Mouse (Mus musculus) stomach, postnatal 0 days (tissue): ENCODE data around the gene Rad54l. TPM values are rescaled to one million over a fixed set of nuclear protein-coding genes. Genes with fewer than 3 reads are reported as not detected.
A peak's percentile ranks its signal among the peaks of the same experiment; 100 is the strongest.

Experiments used
- ATAC-seq: fragments of 200-750 bp; cut with Nextera tagmentation; 2 replicates; pipeline ENCODE4 v1.8.0; 2017; ENCODE audit not compliant: low FRiP score, low TSS enrichment
- DNase-seq: peaks from one replicate; pipeline ENCODE4 v3.0.0-alpha.2; 2016; ENCODE audit warnings: low spot score
- H3K27ac ChIP-seq: fragments of 300-500 bp; sonication (generic); replicated peaks from 2 replicates; pipeline ENCODE4 v1.5.1; 2014; ENCODE audit warnings: mild to moderate bottlenecking, control low read depth
- H3K27me3 ChIP-seq: fragments of 300-500 bp; sonication (generic); 2 replicates; pipeline ENCODE4 v1.6.1; 2014; ENCODE audit warnings: low read length; ENCODE audit not compliant: control insufficient read depth, insufficient read depth
- H3K36me3 ChIP-seq: fragments of 300-500 bp; sonication (generic); 2 replicates; pipeline ENCODE4 v1.6.1; 2014; ENCODE audit warnings: low read length, mixed read lengths; ENCODE audit not compliant: control insufficient read depth, insufficient read depth
- H3K4me1 ChIP-seq: fragments of 300-500 bp; sonication (generic); replicated peaks from 2 replicates; pipeline ENCODE4 v1.6.1; 2014; ENCODE audit warnings: antibody characterized with exemption; ENCODE audit not compliant: control insufficient read depth, insufficient read depth
- H3K4me2 ChIP-seq: fragments of 300-500 bp; sonication (generic); replicated peaks from 2 replicates; pipeline ENCODE4 v1.6.1; 2014; ENCODE audit warnings: low read depth, mild to moderate bottlenecking, control low read depth, moderate library complexity
- H3K4me3 ChIP-seq: fragments of 300-500 bp; sonication (generic); 2 replicates; pipeline ENCODE4 v1.5.1; 2014; ENCODE audit warnings: low read depth, low read length, control low read depth
- H3K9ac ChIP-seq: fragments of 300-500 bp; sonication (generic); 2 replicates; pipeline ENCODE4 v1.6.1; 2014; ENCODE audit warnings: mild to moderate bottlenecking, low read length, control low read depth, mixed read lengths
- H3K9me3 ChIP-seq: fragments of 300-500 bp; sonication (generic); 2 replicates; pipeline ENCODE4 v1.6.1; 2016; ENCODE audit warnings: low read length; ENCODE audit not compliant: control insufficient read depth
- CTCF ChIP-seq: IDR thresholded peaks from 2 replicates; pipeline ENCODE4 v1.5.1; 2016; ENCODE audit warnings: antibody characterized with exemption, low read depth, mild to moderate bottlenecking, moderate library complexity
- EP300 ChIP-seq: optimal IDR thresholded peaks from 2 replicates; pipeline ENCODE3; 2016; ENCODE audit warnings: antibody characterized with exemption
- WGBS: fragments of 180-500 bp; shearing (Covaris S2); extraction: QIAGEN DNeasy Blood & Tissue Kit; methylation state at CpG from one replicate; pipeline ENCODE4 v1.1.7; 2014; 5-methylcytosine and 5-hydroxymethylcytosine counted together
- polyA plus RNA-seq: library from polyadenylated mRNA; unstranded; fragments of >200 nt; fragmentation: Nextera tagmentation; extraction: Ambion mirVana; gene quantifications from 2 replicates; pipeline ENCODE4 v1.2.1, GENCODE M21; 2015

Gene Rad54l
- polyA plus RNA-seq, 1 experiment from 2014 or later, result 5.1 TPM

GRCm38 (mm10) chr4:116074861-116075620, 48.4 kb downstream of the Rad54l start, which contains the start of the genes Uqcrh and Lrrc41:
Gene Uqcrh (minus strand): TSS chr4:116075071.
Gene Lrrc41 (plus strand): TSS chr4:116075269.
- peak within 1 kb of the TSS; percentile 98 for H3K27ac ChIP-seq
- TF ChIP-seq EP300, result peak; percentile 92
- no peak; the same call in 1 of the 2 replicates for TF ChIP-seq CTCF
- 0% methylated on average over 55 of the region's 55 CpGs for WGBS
- H3K4me2 ChIP-seq, result peak within 1 kb of the TSS; percentile 81
- H3K27me3 ChIP-seq, result no peaks in the 10 kb centered on the region
- H3K9ac ChIP-seq, result peak within 1 kb of the TSS; percentile 99
- H3K9me3 ChIP-seq, result no peaks in the 10 kb centered on the region
- H3K36me3 ChIP-seq, result no peaks in the 10 kb centered on the region; the same call in 1 of the 2 replicates
- H3K4me3 ChIP-seq, result peak within 1 kb of the TSS; percentile 99
- DNase-seq, result peak; percentile 95
- peaks cover 9% of the 10 kb centered on the region; the same call in 1 of the 2 replicates for H3K4me1 ChIP-seq
- ATAC-seq, result peak; percentile 95

DNA sequence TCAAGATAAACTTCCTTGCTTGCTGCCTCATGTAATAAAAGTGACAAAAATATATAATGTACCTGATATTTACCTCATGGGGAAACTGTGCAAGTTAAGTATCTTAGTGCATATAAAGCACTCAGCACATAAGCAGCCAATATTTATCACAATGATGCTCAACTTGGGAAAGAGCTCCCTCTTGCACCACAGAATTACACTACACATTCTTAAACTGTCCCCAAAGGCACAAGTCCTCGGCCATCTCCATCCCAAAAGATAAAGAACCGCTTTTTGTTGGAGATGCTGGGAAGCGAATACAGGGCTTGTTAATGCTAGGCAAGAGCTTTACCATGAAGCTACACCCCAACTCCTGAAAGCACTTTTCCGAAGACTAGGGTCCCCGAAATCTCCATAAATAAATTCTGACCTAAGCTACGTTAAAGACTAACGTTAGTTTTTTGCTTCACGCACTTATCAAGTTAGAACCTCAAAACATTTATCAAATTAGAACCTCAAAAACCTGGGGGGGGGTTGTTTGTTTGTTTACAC, 49.3 kb downstream of the Rad54l start:
- H3K9ac ChIP-seq, result peak overlapping the region; percentile 99
- H3K36me3 ChIP-seq, result peaks cover 3% of the 10 kb centered on the region; the same call in 1 of the 2 replicates
- H3K4me2 ChIP-seq, result peak overlapping the region; percentile 81
- DNase-seq, result no peak
- WGBS, result 2% methylated on average over 8 of the region's 8 CpGs
- H3K27me3 ChIP-seq, result no peaks in the 10 kb centered on the region
- no peak for ATAC-seq
- H3K9me3 ChIP-seq, result no peaks in the 10 kb centered on the region
- peak overlapping the region; percentile 98 for H3K27ac ChIP-seq
- peaks cover 9% of the 10 kb centered on the region; the same call in 1 of the 2 replicates for H3K4me1 ChIP-seq
- peak overlapping the region; percentile 99 for H3K4me3 ChIP-seq
- TF ChIP-seq EP300, result no peak
- peak; percentile 72 for TF ChIP-seq CTCF

GRCm38 (mm10) chr4:116073146-116073545, 50.3 kb downstream of the Rad54l start:
- H3K4me2 ChIP-seq, result no peak overlapping the region; the same call in 1 of the 2 replicates
- H3K27me3 ChIP-seq, result no peaks in the 10 kb centered on the region
- TF ChIP-seq CTCF (peak; percentile 69), EP300 (no peak)
- no peak overlapping the region for H3K4me3 ChIP-seq
- no peak overlapping the region for H3K9ac ChIP-seq
- ATAC-seq (no peak), DNase-seq (no peak)
- H3K4me1 ChIP-seq, result peaks cover 9% of the 10 kb centered on the region; the same call in 1 of the 2 replicates
- no peaks in the 10 kb centered on the region for H3K9me3 ChIP-seq
- 51% methylated on average over 4 of the region's 4 CpGs for WGBS
- peaks cover 8% of the 10 kb centered on the region; the same call in 1 of the 2 replicates for H3K36me3 ChIP-seq
- no peak overlapping the region for H3K27ac ChIP-seq

- Histone ChIP-seq H3K4me1 (0 out of 2 replicates have a peak, but pooled peaks cover 3% of the 10 kb centered on the region), H3K9ac (no peak overlapping the region), H3K27me3 (no peaks in the 10 kb centered on the region), H3K4me2 (no peak overlapping the region), H3K36me3 (peaks cover 13% of the 10 kb centered on the region; the same call in 1 of the 2 replicates), H3K27ac (no peak overlapping the region), H3K4me3 (no peak overlapping the region), H3K9me3 (no peaks in the 10 kb centered on the region)
- no peak for ATAC-seq
- TF ChIP-seq EP300, result no peak
- no peak for TF ChIP-seq CTCF
- 55% methylated on average over 6 of the region's 6 CpGs for WGBS
- no peak for DNase-seq
Observed at GRCm38 (mm10) chr4:116070116-116070515, 53.4 kb downstream of the Rad54l start.

DNA sequence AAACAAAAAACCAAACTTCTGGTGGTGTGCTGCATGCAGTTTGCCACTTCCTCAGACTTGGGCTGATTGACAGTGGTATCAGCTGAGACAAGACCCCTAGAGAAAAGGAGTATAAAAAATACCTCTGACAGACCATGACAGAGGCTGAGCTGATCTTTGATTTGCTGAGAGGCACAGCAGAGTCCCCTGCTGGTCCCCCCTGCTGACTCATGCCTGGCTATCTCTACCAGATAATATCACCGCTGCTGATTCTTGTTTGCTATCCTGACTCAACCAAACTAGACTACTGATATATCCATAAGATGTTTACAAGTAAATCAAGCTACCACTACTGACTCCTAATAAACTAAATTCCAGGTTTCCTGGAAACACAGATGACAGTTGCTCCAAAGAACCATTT, 59.6 kb downstream of the Rad54l start:
- no peaks in the 10 kb centered on the region for H3K9me3 ChIP-seq
- H3K4me3 ChIP-seq, result no peak overlapping the region
- no peak for ATAC-seq
- no peaks in the 10 kb centered on the region for H3K27me3 ChIP-seq
- H3K4me1 ChIP-seq, result no peaks in the 10 kb centered on the region
- 39% methylated on average over 1 of the region's 1 CpGs for WGBS
- peaks cover 10% of the 10 kb centered on the region; the same call in 1 of the 2 replicates for H3K36me3 ChIP-seq
- H3K4me2 ChIP-seq, result no peak overlapping the region
- no peak overlapping the region for H3K27ac ChIP-seq
- no peak overlapping the region for H3K9ac ChIP-seq
- TF ChIP-seq CTCF, result no peak
- no peak for TF ChIP-seq EP300
- DNase-seq, result no peak
